Mouse (Mus musculus) forebrain, embryonic 13.5 days (tissue): ENCODE measurements around the gene Hyls1. TPM values are rescaled to one million over a fixed set of nuclear protein-coding genes. Genes with fewer than 3 reads are reported as not detected.

Experiments used
- ATAC-seq: fragments of 200-750 bp; cut with Nextera tagmentation; 2 replicates; pipeline ENCODE4 v1.8.0; 2017
- H3K27ac ChIP-seq: fragments of 300-500 bp; sonication (generic); 2 replicates; pipeline ENCODE4 v1.5.1; 2015; ENCODE audit warnings: inconsistent platforms, mild to moderate bottlenecking, moderate library complexity
- H3K27me3 ChIP-seq: fragments of 300-500 bp; sonication (generic); 2 replicates; pipeline ENCODE4 v1.6.1; 2015; ENCODE audit warnings: mild to moderate bottlenecking, inconsistent platforms
- H3K36me3 ChIP-seq: fragments of 300-500 bp; sonication (generic); 2 replicates; pipeline ENCODE4 v1.6.1; 2015; ENCODE audit warnings: mild to moderate bottlenecking, inconsistent platforms; ENCODE audit not compliant: poor library complexity, severe bottlenecking
- H3K4me1 ChIP-seq: fragments of 300-500 bp; sonication (generic); 2 replicates; pipeline ENCODE4 v1.6.1; 2015; ENCODE audit warnings: inconsistent platforms
- H3K4me2 ChIP-seq: fragments of 300-500 bp; sonication (generic); 2 replicates; pipeline ENCODE4 v1.6.1; 2015; ENCODE audit warnings: inconsistent platforms, mild to moderate bottlenecking, moderate library complexity
- H3K4me3 ChIP-seq: fragments of 300-500 bp; sonication (generic); 2 replicates; pipeline ENCODE4 v1.5.1; 2015; ENCODE audit warnings: mild to moderate bottlenecking, inconsistent platforms
- H3K9ac ChIP-seq: fragments of 300-500 bp; sonication (generic); 2 replicates; pipeline ENCODE4 v1.6.1; 2015; ENCODE audit warnings: mild to moderate bottlenecking, inconsistent platforms
- H3K9me3 ChIP-seq: fragments of 300-500 bp; sonication (generic); replicated peaks from 2 replicates; pipeline ENCODE4 v1.6.1; 2016; ENCODE audit warnings: inconsistent platforms
- WGBS: fragments of 180-500 bp; shearing (Covaris S2); methylation state at CpG from one replicate; pipeline ENCODE4 v1.1.7; 2015; 5-methylcytosine and 5-hydroxymethylcytosine counted together
- polyA plus RNA-seq: library from polyadenylated mRNA; unstranded; fragments of >200 nt; fragmentation: Nextera tagmentation; extraction: Ambion mirVana; gene quantifications from 2 replicates; pipeline ENCODE4 v1.2.1, GENCODE M21; 2015

Hyls1 gene
- polyA plus RNA-seq, 1 experiment from 2014 or later = 29.7 TPM

GRCm38 (mm10) chr9:35520631-35521348 lies 49.4 kb downstream of the Hyls1 start:
- H3K27ac ChIP-seq = no peak overlapping the region
- no peak for ATAC-seq

GRCm38 (mm10) chr9:35518169-35518568 lies 52.0 kb downstream of the Hyls1 start, which contains the start of gene Gm1113:
Gene Gm1113, minus strand, starts transcription at chr9:35518269.
- Histone ChIP-seq H3K27me3 (no peaks in the 10 kb centered on the region), H3K4me1 (peaks cover 9% of the 10 kb centered on the region), H3K27ac (no peak within 1 kb of the TSS), H3K4me2 (no peak within 1 kb of the TSS), H3K4me3 (no peak within 1 kb of the TSS), H3K9ac (no peak within 1 kb of the TSS), H3K36me3 (no peaks in the 10 kb centered on the region), H3K9me3 (no peaks in the 10 kb centered on the region)
- 77% methylated on average over 3 of the region's 3 CpGs for WGBS
- no peak for ATAC-seq

More at GRCm38 (mm10) chr9:35520631-35521348, 49.4 kb downstream of the Hyls1 start:
- WGBS = 83% methylated on average over 6 of the region's 6 CpGs
- no peak overlapping the region for H3K4me2 ChIP-seq
- no peaks in the 10 kb centered on the region for H3K9me3 ChIP-seq
- H3K4me1 ChIP-seq = peaks cover 25% of the 10 kb centered on the region
- H3K36me3 ChIP-seq = no peaks in the 10 kb centered on the region
- no peaks in the 10 kb centered on the region; the same call in 1 of the 2 replicates for H3K27me3 ChIP-seq
- no peak overlapping the region for H3K4me3 ChIP-seq
- H3K9ac ChIP-seq = no peak overlapping the region

- ATAC-seq = no peak
- Histone ChIP-seq H3K27ac (no peak overlapping the region), H3K4me3 (no peak overlapping the region), H3K9me3 (no peaks in the 10 kb centered on the region), H3K4me2 (no peak overlapping the region), H3K9ac (no peak overlapping the region), H3K27me3 (no peaks in the 10 kb centered on the region), H3K4me1 (no peaks in the 10 kb centered on the region), H3K36me3 (no peaks in the 10 kb centered on the region)
- WGBS = 94% methylated on average over 16 of the region's 16 CpGs
These were observed 53.5 kb downstream of the Hyls1 start for GRCm38 (mm10) chr9:35516711-35517110.

DNA sequence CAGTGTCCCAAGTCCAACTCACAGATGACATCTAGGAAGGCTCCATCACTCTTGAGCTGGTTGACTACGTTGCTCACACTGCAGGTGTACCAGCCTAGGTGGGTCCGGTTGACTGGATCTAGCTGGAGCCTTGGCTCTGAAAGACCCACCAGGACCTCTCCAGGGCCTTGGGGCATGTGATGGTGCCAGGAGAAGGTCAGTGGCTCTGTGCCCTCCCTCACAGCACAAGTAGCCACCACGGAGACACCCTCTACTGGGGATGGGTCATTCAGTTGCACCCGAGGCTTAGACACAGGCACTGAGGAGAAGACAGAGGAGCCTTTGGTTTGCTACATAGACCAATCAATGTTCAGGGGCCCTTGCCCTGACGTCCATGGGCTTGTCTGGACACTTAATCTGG lies 54.0 kb downstream of the Hyls1 start:
- no peak for ATAC-seq
- 87% methylated on average over 5 of the region's 5 CpGs for WGBS

GRCm38 (mm10) chr9:35513900-35514299 lies 56.3 kb downstream of the Hyls1 start:
- Histone ChIP-seq H3K4me1 (no peaks in the 10 kb centered on the region), H3K4me3 (no peak overlapping the region), H3K9ac (no peak overlapping the region), H3K4me2 (no peak overlapping the region), H3K9me3 (no peaks in the 10 kb centered on the region), H3K27me3 (no peaks in the 10 kb centered on the region), H3K27ac (no peak overlapping the region), H3K36me3 (no peaks in the 10 kb centered on the region)
- WGBS = 84% methylated on average over 4 of the region's 4 CpGs
- no peak for ATAC-seq

More for the DNA sequence above, 54.0 kb downstream of the Hyls1 start:
- Histone ChIP-seq H3K9ac (no peak overlapping the region), H3K4me2 (no peak overlapping the region), H3K27ac (no peak overlapping the region), H3K27me3 (no peaks in the 10 kb centered on the region), H3K4me1 (no peaks in the 10 kb centered on the region), H3K4me3 (no peak overlapping the region), H3K9me3 (no peaks in the 10 kb centered on the region), H3K36me3 (no peaks in the 10 kb centered on the region)

Other genes starting within 250 kb of the Hyls1 start
- 20.7 and 22.1 TPM in 2 replicates for gene Cdon, start 149.3 kb downstream of the Hyls1 start, polyA plus RNA-seq
- not detected in 2 replicates for gene Gm1113, start 52.1 kb downstream of the Hyls1 start, polyA plus RNA-seq
- 13.2 and 14.9 TPM in 2 replicates for gene Ddx25, start 11.9 kb downstream of the Hyls1 start, polyA plus RNA-seq
- 19.3 and 20.0 TPM in 2 replicates for gene Pus3, start 11.8 kb downstream of the Hyls1 start, polyA plus RNA-seq
- gene Pate2, start 114 bp downstream of the Hyls1 start, polyA plus RNA-seq = 1.6 and 2.1 TPM in 2 replicates
- gene Pate4, start 41.5 kb upstream of the Hyls1 start, polyA plus RNA-seq = not detected in 2 replicates
- gene Pate3, start 77.8 kb upstream of the Hyls1 start, polyA plus RNA-seq = not detected in 2 replicates
- not detected in 2 replicates for gene Pate1, start 117.0 kb upstream of the Hyls1 start, polyA plus RNA-seq
- not detected in 2 replicates for gene Gm17677, start 170.7 kb upstream of the Hyls1 start, polyA plus RNA-seq
- not detected in 2 replicates for gene Gm17727, start 207.7 kb upstream of the Hyls1 start, polyA plus RNA-seq
- gene Gm27235, start 219.7 kb upstream of the Hyls1 start, polyA plus RNA-seq = not detected in 2 replicates
- gene D730048I06Rik, start 219.7 kb upstream of the Hyls1 start, polyA plus RNA-seq = not detected in 2 replicates